Mouse (Mus musculus) heart, embryonic 16.5 days (tissue): ENCODE results near the gene Cdc25b. TPM values are rescaled to one million over a fixed set of nuclear protein-coding genes. Genes with fewer than 3 reads are reported as not detected.
A peak's percentile ranks its signal among the peaks of the same experiment; 100 is the strongest.

ENCODE experiments used
- ATAC-seq: fragments of 200-750 bp; cut with Nextera tagmentation; replicated peaks from 2 replicates; pipeline ENCODE4 v1.8.0; 2017; ENCODE audit warnings: moderate number of reproducible peaks; ENCODE audit not compliant: insufficient read depth, low FRiP score; ENCODE audit errors: extremely low read depth
- H3K27ac ChIP-seq: fragments of 300-500 bp; sonication (generic); 2 replicates; pipeline ENCODE4 v1.5.1; 2014; ENCODE audit warnings: mild to moderate bottlenecking, low read length, control low read depth, moderate library complexity
- H3K27me3 ChIP-seq: fragments of 300-500 bp; sonication (generic); 2 replicates; pipeline ENCODE4 v1.6.1; 2014; ENCODE audit warnings: low read length, mixed read lengths; ENCODE audit not compliant: control insufficient read depth, insufficient read depth
- H3K36me3 ChIP-seq: fragments of 300-500 bp; sonication (generic); 2 replicates; pipeline ENCODE4 v1.6.1; 2014; ENCODE audit not compliant: control insufficient read depth, insufficient read depth
- H3K4me1 ChIP-seq: fragments of 300-500 bp; sonication (generic); 2 replicates; pipeline ENCODE4 v1.6.1; 2014; ENCODE audit warnings: low read length, mixed read lengths; ENCODE audit not compliant: control insufficient read depth, insufficient read depth
- H3K4me2 ChIP-seq: fragments of 300-500 bp; sonication (generic); 2 replicates; pipeline ENCODE4 v1.6.1; 2014; ENCODE audit warnings: low read depth, mild to moderate bottlenecking, control low read depth, low read length
- H3K4me3 ChIP-seq: fragments of 300-500 bp; sonication (generic); 2 replicates; pipeline ENCODE4 v1.5.1; 2014; ENCODE audit warnings: mild to moderate bottlenecking, control low read depth, low read length
- H3K9ac ChIP-seq: fragments of 300-500 bp; sonication (generic); 2 replicates; pipeline ENCODE4 v1.6.1; 2014; ENCODE audit warnings: low read length, control low read depth
- H3K9me3 ChIP-seq: fragments of 300-500 bp; sonication (generic); replicated peaks from 2 replicates; pipeline ENCODE4 v1.6.1; 2016; ENCODE audit warnings: low read length; ENCODE audit not compliant: control insufficient read depth
- WGBS: fragments of 180-500 bp; shearing (Covaris S2); extraction: QIAGEN DNeasy Blood & Tissue Kit; methylation state at CpG from one replicate; pipeline ENCODE4 v1.1.7; 2014; 5-methylcytosine and 5-hydroxymethylcytosine counted together
- polyA plus RNA-seq: library from polyadenylated mRNA; unstranded; fragments of >200 nt; fragmentation: Nextera tagmentation; extraction: Ambion mirVana; gene quantifications from 2 replicates; pipeline ENCODE4 v1.2.1, GENCODE M21; 2015

The Cdc25b gene
- polyA plus RNA-seq, 1 experiment from 2014 or later, result 55.8 TPM

DNA sequence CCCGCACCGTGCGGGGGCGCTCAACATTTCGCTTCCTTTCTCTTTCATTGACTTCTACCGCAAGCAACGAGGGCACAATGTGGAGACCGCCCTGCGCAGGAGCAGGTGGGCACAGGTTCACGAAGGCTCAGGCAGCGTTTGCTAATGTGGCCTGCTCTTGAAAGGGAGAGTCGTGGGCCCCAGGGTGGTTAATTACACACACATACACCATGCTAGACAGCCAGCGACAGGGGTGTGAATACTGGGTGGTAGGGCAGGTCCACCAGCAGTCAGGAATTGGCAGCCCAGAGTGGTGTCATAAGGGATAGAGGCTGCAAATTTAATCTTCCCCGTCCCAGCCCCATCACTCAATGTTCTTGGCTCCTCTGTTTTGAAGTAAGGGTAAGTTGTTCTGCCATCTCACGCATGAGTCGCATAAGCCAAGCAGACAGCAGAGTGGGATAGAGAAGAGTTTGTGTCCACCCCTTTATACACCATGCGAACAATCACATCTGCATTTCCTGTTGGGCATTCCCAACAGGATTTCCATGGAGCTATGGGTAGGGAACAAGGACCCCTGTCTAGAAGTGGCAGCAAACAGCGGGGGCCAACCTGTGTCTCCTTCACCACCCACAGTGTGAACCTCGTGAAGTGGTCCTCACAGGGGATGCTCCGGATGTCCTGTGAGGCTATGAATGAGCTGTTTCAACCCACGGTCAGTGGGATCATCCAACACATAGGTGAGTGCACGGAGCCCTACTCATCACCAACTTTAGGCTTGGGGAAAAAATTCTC, 43.6 kb upstream of the Cdc25b start:
- H3K9me3 ChIP-seq, result no peaks in the 10 kb centered on the region
- H3K4me1 ChIP-seq, result peaks cover 15% of the 10 kb centered on the region
- H3K4me2 ChIP-seq, result peak overlapping the region; percentile 43; the same call in 1 of the 2 replicates
- 70% methylated on average over 22 of the region's 22 CpGs for WGBS
- H3K27me3 ChIP-seq, result no peaks in the 10 kb centered on the region
- no peak for ATAC-seq
- H3K4me3 ChIP-seq, result no peak overlapping the region
- peaks cover 31% of the 10 kb centered on the region for H3K36me3 ChIP-seq
- no peak overlapping the region for H3K27ac ChIP-seq
- H3K9ac ChIP-seq, result no peak overlapping the region

DNA sequence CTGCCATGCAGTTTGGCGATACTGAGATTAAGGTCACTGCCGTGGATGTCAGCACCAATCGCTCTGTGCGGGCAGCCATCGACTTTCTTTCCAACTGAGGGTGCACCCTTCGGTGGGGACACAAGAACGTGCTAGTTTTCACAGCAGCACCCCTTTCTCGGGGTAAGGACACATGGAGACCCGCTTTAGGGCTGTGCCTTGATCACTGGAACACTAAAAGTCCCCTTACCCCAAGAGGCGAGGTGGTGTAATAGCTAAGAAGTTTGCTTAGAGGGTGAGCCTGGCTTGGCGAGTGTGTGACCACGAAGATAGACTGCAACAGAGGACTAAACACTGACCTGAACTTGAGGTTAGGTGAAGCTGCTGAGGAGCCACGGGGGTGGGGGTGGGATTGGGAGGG, 41.6 kb upstream of the Cdc25b start:
- Histone ChIP-seq H3K4me2 (no peak overlapping the region), H3K4me3 (no peak overlapping the region), H3K4me1 (peaks cover 10% of the 10 kb centered on the region), H3K36me3 (peaks cover 42% of the 10 kb centered on the region), H3K9me3 (no peaks in the 10 kb centered on the region), H3K27me3 (no peaks in the 10 kb centered on the region), H3K9ac (no peak overlapping the region), H3K27ac (no peak overlapping the region)
- WGBS, result 53% methylated on average over 13 of the region's 13 CpGs
- ATAC-seq, result no peak

DNA sequence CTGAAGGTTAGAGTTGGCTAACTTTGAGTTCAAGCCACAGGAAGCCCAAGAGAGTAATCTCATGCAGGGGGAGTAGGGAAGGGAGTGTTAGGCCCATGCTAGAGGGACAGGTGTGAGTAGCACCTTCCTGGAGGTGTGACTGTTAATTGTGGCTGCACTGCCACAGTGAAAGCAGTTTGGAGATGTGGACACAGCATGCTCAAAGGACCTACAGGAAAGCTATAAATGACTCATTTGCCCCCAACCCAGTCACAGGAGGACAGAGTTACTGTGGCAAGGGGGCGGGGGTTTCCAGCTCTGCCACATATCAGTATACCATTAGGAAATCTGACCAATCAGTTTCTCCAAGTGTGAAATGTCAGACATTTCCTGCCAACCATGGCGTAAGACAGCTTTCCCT, 41.2 kb upstream of the Cdc25b start:
- Histone ChIP-seq H3K9me3 (no peaks in the 10 kb centered on the region), H3K27me3 (no peaks in the 10 kb centered on the region), H3K4me2 (no peak overlapping the region), H3K9ac (no peak overlapping the region), H3K36me3 (peaks cover 42% of the 10 kb centered on the region), H3K27ac (no peak overlapping the region), H3K4me3 (no peak overlapping the region), H3K4me1 (peaks cover 7% of the 10 kb centered on the region)
- ATAC-seq, result no peak
- 76% methylated on average over 2 of the region's 2 CpGs for WGBS

GRCm38 (mm10) chr2:131146193-131147042, 40.3 kb upstream of the Cdc25b start:
- no peak overlapping the region for H3K4me2 ChIP-seq
- ATAC-seq, result no peak
- H3K27me3 ChIP-seq, result no peaks in the 10 kb centered on the region
- H3K4me3 ChIP-seq, result no peak overlapping the region
- peaks cover 47% of the 10 kb centered on the region for H3K36me3 ChIP-seq
- no peaks in the 10 kb centered on the region for H3K9me3 ChIP-seq
- H3K9ac ChIP-seq, result no peak overlapping the region
- H3K4me1 ChIP-seq, result peaks cover 3% of the 10 kb centered on the region; the same call in 1 of the 2 replicates
- 80% methylated on average over 21 of the region's 21 CpGs for WGBS
- H3K27ac ChIP-seq, result no peak overlapping the region

DNA sequence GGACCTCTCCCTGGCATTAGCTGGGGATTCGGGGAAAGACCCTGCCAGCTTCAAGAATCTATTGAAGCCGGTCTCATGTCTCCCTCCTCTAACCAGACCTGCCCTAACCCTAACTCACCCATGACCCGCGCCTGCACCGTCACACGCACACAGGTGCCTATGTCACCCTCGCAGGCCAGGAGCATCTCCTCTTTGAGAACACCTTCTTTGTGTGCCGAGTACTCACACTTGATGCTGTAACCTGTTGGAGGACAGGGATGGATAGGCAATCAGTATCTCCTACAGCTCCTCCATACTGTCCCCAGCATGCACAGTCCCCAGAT, 39.7 kb upstream of the Cdc25b start:
- peaks cover 51% of the 10 kb centered on the region for H3K36me3 ChIP-seq
- no peak overlapping the region for H3K4me2 ChIP-seq
- WGBS, result 92% methylated on average over 8 of the region's 8 CpGs
- no peak overlapping the region for H3K27ac ChIP-seq
- H3K9ac ChIP-seq, result no peak overlapping the region
- H3K4me3 ChIP-seq, result no peak overlapping the region
- H3K4me1 ChIP-seq, result peaks cover 3% of the 10 kb centered on the region; the same call in 1 of the 2 replicates
- no peaks in the 10 kb centered on the region for H3K27me3 ChIP-seq
- H3K9me3 ChIP-seq, result no peaks in the 10 kb centered on the region
- no peak for ATAC-seq

GRCm38 (mm10) chr2:131148353-131149253, 38.1 kb upstream of the Cdc25b start:
- H3K9ac ChIP-seq, result no peak overlapping the region
- H3K9me3 ChIP-seq, result no peaks in the 10 kb centered on the region
- H3K4me3 ChIP-seq, result no peak overlapping the region
- WGBS, result 69% methylated on average over 8 of the region's 8 CpGs
- no peak; the same call in 1 of the 2 replicates for ATAC-seq
- H3K27ac ChIP-seq, result no peak overlapping the region; the same call in 1 of the 2 replicates
- H3K4me2 ChIP-seq, result no peak overlapping the region
- no peaks in the 10 kb centered on the region for H3K27me3 ChIP-seq
- H3K36me3 ChIP-seq, result peaks cover 50% of the 10 kb centered on the region
- H3K4me1 ChIP-seq, result no peaks in the 10 kb centered on the region

GRCm38 (mm10) chr2:131149254-131149578, 37.5 kb upstream of the Cdc25b start:
- no peaks in the 10 kb centered on the region for H3K4me1 ChIP-seq
- H3K4me2 ChIP-seq, result no peak overlapping the region
- no peak overlapping the region for H3K27ac ChIP-seq
- peaks cover 48% of the 10 kb centered on the region for H3K36me3 ChIP-seq
- no peaks in the 10 kb centered on the region for H3K9me3 ChIP-seq
- H3K4me3 ChIP-seq, result no peak overlapping the region
- ATAC-seq, result no peak
- no peak overlapping the region for H3K9ac ChIP-seq
- no peaks in the 10 kb centered on the region for H3K27me3 ChIP-seq
- 85% methylated on average over 3 of the region's 3 CpGs for WGBS

DNA sequence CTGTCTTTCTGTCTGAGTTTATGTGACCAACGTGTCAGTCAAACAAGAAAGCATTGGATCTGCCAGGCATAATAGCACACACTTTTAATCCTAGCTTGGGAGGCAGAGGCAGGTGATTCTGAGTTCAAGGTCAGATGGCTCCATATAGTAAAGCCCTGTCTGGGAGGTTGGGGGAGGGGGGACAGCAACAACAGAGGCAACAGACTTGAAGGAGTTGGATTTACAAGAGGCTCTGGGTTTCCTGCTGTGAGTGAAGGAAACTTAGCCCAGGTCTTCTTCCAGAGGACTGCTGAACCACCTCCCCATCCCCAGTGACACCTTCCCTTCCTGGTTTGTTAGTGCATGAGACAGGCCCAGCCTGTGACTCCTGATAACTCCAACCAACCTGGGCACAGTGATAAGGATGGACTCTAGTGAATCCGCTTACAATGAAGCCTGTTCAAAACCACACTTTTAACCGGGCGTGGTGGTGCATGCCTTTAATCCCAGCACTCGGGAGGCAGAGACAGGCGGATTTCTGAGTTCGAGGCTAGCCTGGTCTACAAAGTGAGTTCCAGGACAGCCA, 34.5 kb upstream of the Cdc25b start:
- Histone ChIP-seq H3K36me3 (peaks cover 30% of the 10 kb centered on the region), H3K4me2 (no peak overlapping the region), H3K27ac (no peak overlapping the region), H3K4me1 (peaks cover 5% of the 10 kb centered on the region; the same call in 1 of the 2 replicates), H3K27me3 (no peaks in the 10 kb centered on the region), H3K9me3 (no peaks in the 10 kb centered on the region), H3K9ac (no peak overlapping the region), H3K4me3 (no peak overlapping the region)
- WGBS, result 85% methylated on average over 7 of the region's 7 CpGs
- ATAC-seq, result no peak
